Mouse (Mus musculus) bone marrow macrophage, adult 2 months (primary cell): ENCODE measurements at regions not wholly inside any gene's neighbourhood (a gene's known extent, or its start where the extent isn't known, plus 50 kb on each side); places are given as distances from the start of the nearest gene placed in this dataset.

Source experiments
- H3K27ac ChIP-seq: 2 replicates; pipeline ENCODE4 v1.5.1; 2012; ENCODE audit warnings: low read depth, low read length; ENCODE audit not compliant: insufficient read depth
- H3K4me1 ChIP-seq: 2 replicates; pipeline ENCODE4 v1.6.1; 2012; ENCODE audit warnings: low read length; ENCODE audit not compliant: control insufficient read depth, insufficient read depth
- H3K4me3 ChIP-seq: 2 replicates; pipeline ENCODE4 v1.5.1; 2012; ENCODE audit warnings: mild to moderate bottlenecking, low read length, moderate library complexity; ENCODE audit not compliant: insufficient read depth
- CTCF ChIP-seq: IDR thresholded peaks from 2 replicates; pipeline ENCODE4 v1.5.1; 2012; ENCODE audit warnings: low read depth, mild to moderate bottlenecking, low read length, moderate library complexity
- POLR2A ChIP-seq: IDR thresholded peaks from 2 replicates; pipeline ENCODE4 v1.6.1; 2012; ENCODE audit warnings: mild to moderate bottlenecking, low read depth, low read length, borderline replicate concordance

DNA sequence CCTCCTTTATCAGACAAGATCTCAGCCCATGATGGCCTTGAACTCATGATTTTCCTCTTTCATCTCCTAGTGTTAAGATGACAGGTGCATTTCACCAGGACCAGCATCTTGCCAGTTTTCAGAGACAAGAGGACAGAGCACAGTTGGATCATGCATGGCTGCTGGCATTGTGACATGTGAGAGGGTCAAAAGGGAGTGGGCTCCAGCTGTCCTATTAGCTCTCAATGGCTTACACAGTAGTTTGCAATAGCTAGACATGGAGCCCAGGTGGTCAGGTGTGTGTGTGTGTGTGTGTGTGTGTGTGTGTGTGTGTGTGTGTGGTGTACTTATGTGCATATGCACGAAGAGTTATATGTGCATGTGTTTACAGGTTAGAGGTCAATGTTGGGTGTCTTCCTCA is 110.3 kb upstream of the Sdk1 start:
- no peak overlapping the region for H3K27ac ChIP-seq
- no peaks in the 10 kb centered on the region for H3K4me1 ChIP-seq
- TF ChIP-seq CTCF: no peak
- TF ChIP-seq POLR2A: no peak
- no peak overlapping the region for H3K4me3 ChIP-seq

DNA sequence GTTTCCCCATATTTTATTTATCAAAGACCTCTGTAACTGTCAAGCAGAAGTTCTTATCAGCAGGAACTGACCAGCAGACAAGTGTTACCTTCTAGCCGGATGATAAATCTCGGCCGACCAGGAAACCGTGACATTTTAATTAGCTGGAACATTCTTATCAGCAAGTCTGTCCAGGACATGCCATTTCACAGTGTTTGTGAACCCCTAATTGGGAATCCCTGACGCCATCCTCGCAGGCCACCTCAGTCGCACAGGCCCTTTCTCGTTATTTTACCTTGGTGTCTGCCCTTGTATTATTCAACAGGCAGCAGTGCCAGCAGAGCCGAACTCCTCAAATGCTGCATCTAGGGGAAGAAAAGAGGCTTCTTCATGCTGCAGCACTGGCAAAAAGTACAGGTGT is 109.4 kb upstream of the Sdk1 start:
- TF ChIP-seq CTCF (no peak), POLR2A (no peak)

DNA sequence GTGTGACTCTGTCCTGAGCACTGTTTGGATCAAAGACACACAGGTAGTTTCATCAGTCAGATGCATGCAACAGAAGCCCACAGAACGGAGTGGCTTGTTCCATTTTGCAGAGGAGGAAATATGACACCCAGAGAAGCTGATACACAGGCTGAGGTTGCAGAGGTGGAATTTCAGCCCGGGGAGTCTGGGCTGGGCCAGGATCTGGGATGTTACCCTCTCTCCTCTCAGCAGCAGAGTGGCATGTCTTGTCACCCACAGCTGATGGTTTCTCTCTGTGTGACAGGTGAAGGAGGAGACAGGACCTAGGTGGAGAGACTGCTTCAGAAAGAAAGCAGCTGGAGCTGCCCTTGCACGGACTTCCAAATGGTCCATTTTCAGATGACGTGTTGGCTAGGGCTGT is 105.1 kb upstream of the Sdk1 start:
- no peak for TF ChIP-seq CTCF
- TF ChIP-seq POLR2A: no peak
- no peak overlapping the region for H3K4me3 ChIP-seq
- no peak overlapping the region for H3K27ac ChIP-seq
- H3K4me1 ChIP-seq: no peaks in the 10 kb centered on the region

More for the DNA sequence above, 109.4 kb upstream of the Sdk1 start:
- Histone ChIP-seq H3K4me3 (no peak overlapping the region), H3K4me1 (no peaks in the 10 kb centered on the region), H3K27ac (no peak overlapping the region)

DNA sequence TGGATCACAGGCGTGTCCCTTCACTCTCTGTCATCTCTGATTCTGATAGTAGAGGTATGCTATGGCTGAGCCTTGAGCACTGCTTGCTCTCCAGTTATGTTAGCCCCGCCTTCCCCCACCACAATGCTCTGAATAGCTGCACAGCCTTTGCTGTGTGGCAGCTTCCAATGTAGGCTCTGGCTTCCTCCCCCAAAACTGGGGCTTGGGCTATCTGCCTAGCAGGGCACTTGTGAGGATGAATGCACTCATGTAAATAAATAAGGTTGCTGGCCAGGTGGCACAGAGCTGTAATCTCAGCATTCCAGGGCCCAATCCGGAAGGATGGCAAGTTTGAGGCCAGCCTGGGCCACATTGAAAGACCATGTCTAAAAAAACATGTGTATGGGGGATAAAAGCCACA is 103.6 kb upstream of the Sdk1 start:
- H3K4me1 ChIP-seq: no peaks in the 10 kb centered on the region
- H3K4me3 ChIP-seq: no peak overlapping the region
- TF ChIP-seq POLR2A (no peak), CTCF (no peak)
- H3K27ac ChIP-seq: no peak overlapping the region

GRCm38 (mm10) chr5:141138771-141139360 is 102.4 kb upstream of the Sdk1 start:
- TF ChIP-seq CTCF (no peak), POLR2A (no peak)
- H3K27ac ChIP-seq: no peak overlapping the region
- H3K4me1 ChIP-seq: no peaks in the 10 kb centered on the region
- no peak overlapping the region for H3K4me3 ChIP-seq

- H3K27ac ChIP-seq: no peak overlapping the region
Observed at GRCm38 (mm10) chr5:141139361-141139912, 101.9 kb upstream of the Sdk1 start.

DNA sequence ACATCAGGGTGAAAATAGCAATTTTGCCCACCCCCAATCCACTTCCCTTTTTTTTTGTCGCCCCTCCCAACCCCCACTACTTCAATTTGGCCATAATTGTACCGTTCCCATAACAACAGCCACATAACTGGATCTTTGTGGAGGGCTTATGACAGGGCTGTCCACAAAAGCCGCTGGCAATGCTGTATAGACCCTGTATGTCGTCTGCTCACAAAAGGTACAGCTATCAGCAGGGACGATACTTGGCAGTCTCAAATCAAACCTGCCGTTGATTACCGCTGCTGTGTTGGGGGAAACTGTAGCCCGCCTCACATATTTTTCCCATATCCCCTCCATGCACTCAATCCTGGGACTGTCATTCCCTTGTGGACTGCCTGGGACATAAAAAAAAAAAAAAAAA is 80.9 kb upstream of the Sdk1 start:
- no peaks in the 10 kb centered on the region for H3K4me1 ChIP-seq
- H3K27ac ChIP-seq: no peak overlapping the region
- H3K4me3 ChIP-seq: no peak overlapping the region
- TF ChIP-seq CTCF (no peak), POLR2A (no peak)

More at GRCm38 (mm10) chr5:141139361-141139912, 101.9 kb upstream of the Sdk1 start:
- no peak for TF ChIP-seq CTCF
- no peak for TF ChIP-seq POLR2A
- no peak overlapping the region for H3K4me3 ChIP-seq
- no peaks in the 10 kb centered on the region for H3K4me1 ChIP-seq

- Histone ChIP-seq H3K4me1 (no peaks in the 10 kb centered on the region), H3K27ac (no peak overlapping the region), H3K4me3 (no peak overlapping the region)
- TF ChIP-seq CTCF: no peak
- TF ChIP-seq POLR2A: no peak
Observed at GRCm38 (mm10) chr5:141160956-141161355, 80.3 kb upstream of the Sdk1 start.

DNA sequence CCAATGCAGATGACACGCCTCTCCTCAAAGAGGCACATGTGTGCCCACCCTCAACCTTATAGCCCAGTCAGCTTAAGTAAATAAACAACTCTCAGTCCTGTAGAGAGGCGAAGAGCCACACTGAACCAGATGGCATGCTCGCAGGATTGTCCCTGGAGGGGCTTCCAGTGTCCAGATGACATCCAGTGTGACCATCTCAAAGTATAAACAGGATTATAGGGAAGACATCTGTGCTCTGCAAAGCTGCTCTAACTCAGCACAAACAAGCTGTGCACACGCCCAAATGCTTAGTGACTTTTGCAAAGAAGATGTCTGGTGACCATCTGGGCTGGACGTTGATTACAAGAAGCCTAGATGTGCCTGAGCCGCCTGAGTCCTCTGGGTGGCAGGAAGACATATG is 58.8 kb upstream of the Sdk1 start:
- no peak overlapping the region for H3K27ac ChIP-seq
- H3K4me1 ChIP-seq: no peaks in the 10 kb centered on the region
- no peak for TF ChIP-seq POLR2A
- H3K4me3 ChIP-seq: no peak overlapping the region

DNA sequence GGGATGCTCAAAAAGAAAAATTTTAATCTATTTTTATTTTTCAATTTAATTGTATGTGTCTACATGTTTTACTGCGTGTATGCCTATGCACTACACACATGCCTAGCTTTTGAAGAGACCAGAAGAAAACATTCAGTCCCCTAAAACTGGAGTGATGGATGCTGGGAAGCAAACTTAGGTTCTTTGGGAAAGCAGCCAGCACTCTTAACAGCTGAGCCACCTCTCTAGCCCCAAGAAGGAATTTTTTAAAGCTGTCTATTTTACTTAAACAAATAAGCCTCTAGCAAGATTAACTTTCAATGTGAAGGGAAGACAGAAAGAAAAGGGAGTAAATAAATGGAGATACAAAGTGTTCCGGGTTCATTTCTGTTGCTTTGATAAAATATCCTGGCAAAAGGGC is 52.3 kb upstream of the Sdk1 start:
- no peak overlapping the region for H3K27ac ChIP-seq
- H3K4me1 ChIP-seq: no peaks in the 10 kb centered on the region
- H3K4me3 ChIP-seq: no peak overlapping the region
- TF ChIP-seq POLR2A: no peak
- TF ChIP-seq CTCF: no peak
